Mouse (Mus musculus): ENCODE results near the gene Fam196b.

DNA sequence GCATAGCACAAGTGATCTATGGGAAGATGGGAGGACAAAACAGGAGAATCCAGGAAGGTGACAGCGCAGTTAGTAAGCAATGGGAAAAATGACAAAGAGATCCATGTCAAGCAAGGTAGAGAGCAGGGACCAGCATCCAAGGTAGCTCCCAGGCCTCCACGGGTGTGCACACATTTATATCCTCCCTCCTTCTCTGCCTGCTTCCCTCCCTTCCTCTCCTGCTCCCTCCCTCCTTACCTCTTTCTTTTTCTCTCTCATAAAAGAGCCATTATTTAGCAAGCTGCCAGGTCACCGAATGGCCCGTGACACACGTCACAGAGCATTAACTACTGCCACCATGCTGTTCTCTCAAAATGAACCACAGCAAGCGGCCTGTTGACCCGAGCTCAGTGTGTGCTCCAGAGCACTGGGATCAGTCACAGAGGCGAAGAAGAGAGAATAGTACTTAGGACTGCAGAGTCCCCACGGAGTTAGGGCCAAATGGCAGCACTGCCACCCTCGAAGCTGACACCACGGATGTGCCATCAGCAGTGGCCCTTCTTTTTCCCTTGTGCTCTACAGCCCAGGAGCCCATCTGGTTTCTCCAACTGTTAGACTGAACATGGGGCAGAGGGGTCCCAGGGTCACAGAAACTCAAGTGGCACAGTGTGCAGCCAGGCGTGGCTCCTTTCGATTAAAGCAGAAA lies 30.4 kb upstream of the Fam196b start:
- TF ChIP-seq CTCF (IDR thresholded peaks at IDR 0.05; ENCODE audit: low read depth): no peak
- TF ChIP-seq EP300 (optimal IDR thresholded peaks at IDR 0.05): no peak
